Mouse (Mus musculus): ENCODE results near the gene Carmil3.

The Carmil3 gene

GRCm38 (mm10) chr14:55490361-55491201 is at the start of gene Carmil3:
Gene Carmil3, plus strand, starts transcription at chr14:55490651.
- peak; percentile 90 for DNase-seq

DNA sequence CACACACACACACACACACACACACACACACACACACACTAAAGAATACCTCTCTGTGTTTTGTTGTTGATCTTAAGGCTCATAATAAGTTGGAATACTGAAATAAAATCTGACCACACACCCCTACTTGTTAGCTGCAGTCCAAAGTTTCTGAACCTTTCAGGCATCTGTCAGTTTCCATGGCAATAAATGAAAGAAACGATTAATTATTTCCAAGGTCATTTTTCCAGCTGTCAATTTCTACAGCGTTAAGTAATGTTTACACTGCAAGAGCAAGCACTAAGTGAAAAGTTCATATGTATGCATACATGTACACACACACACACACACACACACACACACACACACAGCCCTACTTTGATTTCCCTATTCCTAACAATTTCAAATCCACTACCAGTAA is 32.8 kb upstream of the Carmil3 start:
- no peak for DNase-seq

- peak; percentile 67 for DNase-seq
Measured at GRCm38 (mm10) chr14:55458273-55458672, 32.2 kb upstream of the Carmil3 start.

DNA sequence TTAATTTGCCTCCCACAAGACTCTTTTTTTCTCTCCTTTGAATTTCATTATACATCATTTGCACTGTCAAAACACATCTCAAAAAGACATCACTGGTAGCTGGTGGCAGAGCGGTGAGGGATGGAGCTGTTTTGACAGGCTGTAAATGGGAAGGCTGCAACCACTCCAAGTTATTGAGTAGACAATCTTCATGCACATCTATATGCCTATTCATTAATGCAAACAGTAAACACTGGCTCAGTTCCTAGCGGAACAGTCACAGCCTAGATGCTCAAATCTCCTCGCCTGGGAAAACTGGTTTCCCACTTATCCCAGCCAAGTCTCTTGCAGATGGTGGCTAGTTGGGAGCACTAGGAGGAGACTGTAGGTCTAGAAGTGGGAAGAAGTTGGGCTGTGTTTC is 31.7 kb upstream of the Carmil3 start:
- no peak for DNase-seq

DNA sequence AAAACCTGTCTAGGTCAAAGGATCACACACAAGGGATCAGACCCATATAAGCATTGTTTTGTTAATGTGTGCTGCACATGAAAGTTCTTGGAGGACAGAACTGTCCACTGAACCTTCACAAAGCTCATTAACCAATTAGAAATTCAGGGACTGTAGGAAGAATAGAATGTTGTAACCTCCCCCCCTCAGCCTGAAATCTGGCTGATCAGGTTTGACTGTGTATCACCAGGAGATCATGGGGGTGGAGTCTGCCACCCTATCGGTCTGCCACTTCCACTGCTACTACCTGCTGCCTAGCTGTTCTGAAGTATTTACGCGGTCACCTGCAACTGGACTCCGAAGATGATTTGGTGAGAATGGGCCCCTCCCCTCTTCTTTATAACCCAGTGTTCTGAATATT is 30.7 kb upstream of the Carmil3 start:
- no peak for DNase-seq

DNA sequence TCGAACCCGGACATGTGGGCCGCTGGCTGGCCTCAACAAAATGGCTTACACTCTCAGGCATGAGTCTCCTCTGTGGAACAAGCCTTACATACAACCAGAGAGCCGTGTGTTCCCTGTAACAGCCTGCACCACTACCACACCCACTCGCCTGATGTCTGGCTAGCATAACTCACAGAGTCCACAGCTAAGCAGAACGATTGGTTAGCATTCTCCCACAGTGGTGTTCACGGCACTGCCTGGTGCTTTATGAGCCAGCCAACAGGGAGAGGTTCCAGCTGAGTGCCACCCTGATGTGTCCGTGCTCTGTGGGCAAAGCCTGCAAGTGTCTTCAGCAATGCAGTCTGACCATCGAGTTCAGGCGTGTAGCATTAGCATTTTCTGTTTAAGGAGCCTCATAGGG is 30.2 kb upstream of the Carmil3 start:
- no peak for DNase-seq

GRCm38 (mm10) chr14:55461757-55462156 is 28.7 kb upstream of the Carmil3 start:
- no peak for DNase-seq

DNA sequence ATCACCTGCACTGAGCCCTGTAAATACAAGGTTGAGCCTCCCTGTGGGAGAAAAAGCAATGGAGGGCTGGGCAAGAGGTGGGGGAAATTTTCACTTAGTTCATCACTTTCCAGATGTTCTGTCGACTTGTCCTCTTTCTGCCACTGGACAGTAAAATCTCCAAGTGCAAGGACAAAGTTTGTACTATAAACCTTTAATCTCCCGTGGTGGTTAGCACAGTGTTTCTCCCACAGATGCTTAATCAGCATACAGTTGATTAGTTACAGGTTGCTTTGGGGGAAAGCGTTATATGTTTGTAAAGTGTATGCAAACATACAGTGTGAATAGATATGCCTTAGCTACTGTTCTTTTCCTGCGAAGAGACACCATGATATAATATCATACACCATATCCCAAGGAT is 24.0 kb upstream of the Carmil3 start:
- DNase-seq, result no peak

- DNase-seq, result no peak
Measured at GRCm38 (mm10) chr14:55467108-55467507, 23.3 kb upstream of the Carmil3 start.

DNA sequence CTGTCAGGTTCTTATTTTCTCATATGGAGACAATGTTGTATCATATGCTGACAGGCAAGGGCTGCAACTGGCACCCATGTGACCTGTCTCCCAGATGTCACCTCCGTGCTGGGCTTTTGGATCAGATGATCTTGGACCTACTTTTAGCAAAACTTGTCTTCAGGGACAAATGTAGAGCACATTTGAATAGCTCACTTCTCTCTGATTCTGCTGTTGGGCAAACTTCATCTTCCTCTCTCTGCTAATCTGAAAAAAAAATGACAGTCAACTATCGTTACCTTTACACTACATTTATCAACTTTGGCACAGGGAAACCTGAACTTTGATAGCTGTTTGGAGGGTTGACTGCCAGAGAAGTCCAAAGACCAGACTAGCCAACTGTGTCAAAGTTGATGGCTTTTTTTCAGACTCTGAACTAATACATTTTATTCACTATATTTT is 22.1 kb upstream of the Carmil3 start:
- no peak for DNase-seq

GRCm38 (mm10) chr14:55469041-55469440 is 21.4 kb upstream of the Carmil3 start:
- DNase-seq, result no peak

DNA sequence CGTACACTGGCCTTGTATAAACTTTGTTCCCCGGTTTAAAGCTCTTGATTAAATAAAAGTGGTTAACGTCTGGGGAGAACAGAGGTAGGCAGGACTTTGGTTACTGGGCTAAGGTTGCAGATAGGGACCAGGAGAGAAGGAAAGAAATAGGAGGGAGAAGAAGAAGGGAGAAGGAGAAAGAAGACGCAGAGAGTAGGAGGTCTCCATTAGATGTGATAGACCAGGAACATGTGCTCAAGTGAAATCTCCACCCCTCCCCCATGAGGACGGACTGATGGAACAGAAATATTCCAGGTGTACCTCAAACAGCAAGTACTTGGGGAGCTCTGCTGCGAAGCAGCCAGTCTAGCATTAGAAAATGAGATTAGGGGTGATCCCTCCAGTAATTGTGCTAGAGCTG is 20.6 kb upstream of the Carmil3 start:
- DNase-seq, result no peak

GRCm38 (mm10) chr14:55470806-55471205 is 19.6 kb upstream of the Carmil3 start:
- no peak for DNase-seq

DNA sequence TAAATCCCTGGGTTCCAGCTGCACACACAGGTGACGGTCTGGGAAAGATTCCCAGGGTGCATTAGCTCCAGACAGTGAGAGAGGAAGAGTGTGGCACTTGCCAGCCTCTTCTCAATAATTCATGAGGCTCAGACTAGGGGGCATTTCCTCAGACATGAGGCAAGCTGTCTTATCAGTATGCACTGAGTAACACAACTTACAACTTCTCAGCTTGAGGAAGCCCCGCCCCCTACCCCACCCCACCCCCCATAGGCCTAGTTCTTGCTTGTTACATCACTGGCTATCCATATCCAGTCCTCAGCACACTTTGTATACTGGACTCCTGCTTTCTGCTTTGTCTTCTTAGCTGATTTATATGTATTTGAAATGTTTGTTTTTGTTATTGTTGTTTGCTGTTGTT is 14.8 kb upstream of the Carmil3 start:
- DNase-seq, result no peak

- DNase-seq, result no peak
Measured at GRCm38 (mm10) chr14:55477421-55477820, 13.0 kb upstream of the Carmil3 start.

GRCm38 (mm10) chr14:55477829-55478228 is 12.6 kb upstream of the Carmil3 start:
- no peak for DNase-seq

GRCm38 (mm10) chr14:55478651-55479599 is 11.5 kb upstream of the Carmil3 start, which contains the start of gene Dhrs4:
Gene Dhrs4, plus strand, starts transcription at chr14:55478758.
- DNase-seq, result peak; percentile 79

GRCm38 (mm10) chr14:55479629-55480028 is 10.8 kb upstream of the Carmil3 start:
- no peak for DNase-seq

DNA sequence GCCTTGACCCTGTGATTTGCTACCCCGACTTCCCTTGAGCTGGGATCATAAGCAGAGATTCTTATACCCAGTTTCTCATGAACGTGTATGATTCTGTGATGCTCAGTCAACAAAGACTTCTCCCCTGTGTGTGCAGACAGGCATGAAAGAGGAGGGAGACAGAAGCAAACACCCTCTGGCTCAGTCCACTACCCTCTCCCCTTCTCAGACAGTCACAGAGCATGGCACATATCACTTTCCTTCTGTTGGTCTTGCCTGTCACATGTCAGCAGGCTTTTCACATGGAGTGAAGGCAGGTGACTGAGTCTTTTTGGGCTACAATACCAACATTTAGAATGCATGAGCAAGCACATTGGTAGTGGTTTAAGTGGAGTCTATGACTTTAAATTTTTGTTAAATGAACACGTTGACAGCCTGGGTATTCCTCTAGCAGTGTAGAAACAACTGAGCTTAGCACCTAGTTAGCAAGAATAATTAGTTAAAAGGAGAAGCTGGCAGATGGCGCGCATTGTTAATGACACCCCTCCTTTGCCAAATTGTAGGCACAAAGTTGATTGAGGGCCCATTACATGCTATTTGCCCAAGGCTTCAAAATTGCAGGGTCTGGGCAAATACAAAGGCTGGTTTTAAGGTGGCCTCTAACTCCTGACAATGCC is 5.9 kb upstream of the Carmil3 start:
- no peak for DNase-seq

DNA sequence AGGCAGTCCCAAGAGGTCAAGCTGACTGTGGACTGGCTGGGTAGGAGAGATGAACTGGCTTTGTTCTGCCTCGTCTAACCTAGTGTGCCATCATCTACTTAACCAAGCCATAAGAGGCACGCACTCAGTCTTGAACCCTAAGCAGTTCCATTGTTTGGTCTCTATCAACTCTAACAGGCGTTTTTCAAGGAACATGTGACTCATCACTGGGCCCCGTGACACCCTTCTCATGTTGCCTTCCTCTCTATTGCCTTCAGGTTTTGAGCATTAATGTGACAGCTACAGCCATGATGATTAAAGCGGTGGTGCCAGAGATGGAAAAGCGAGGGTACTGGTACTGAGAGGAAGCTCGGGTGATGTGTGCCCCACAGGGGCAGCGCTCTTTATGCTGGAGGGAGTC is 3.6 kb upstream of the Carmil3 start:
- DNase-seq, result no peak

- DNase-seq, result peak; percentile 81
Measured at GRCm38 (mm10) chr14:55491291-55491833, 911 bp downstream of the Carmil3 start.

- DNase-seq, result peak; percentile 50
Measured at GRCm38 (mm10) chr14:55492103-55492502, 1.7 kb downstream of the Carmil3 start.

Measured in cerebellum, adult 11-12 months (tissue).